Mouse (Mus musculus) limb, embryonic 10.5 days (tissue): Measurements from ENCODE around the gene Trcg1. TPM values are rescaled to one million over a fixed set of nuclear protein-coding genes. Genes with fewer than 3 reads are reported as not detected.
A peak's percentile ranks its signal among the peaks of the same experiment; 100 is the strongest.

ENCODE experiments used
- DNase-seq: peaks from one replicate; pipeline ENCODE4 v3.0.0-alpha.2; 2017; ENCODE audit warnings: low spot score
- H3K27ac ChIP-seq: fragments of 300-500 bp; sonication (generic); 2 replicates; pipeline ENCODE4 v1.5.1; 2016; ENCODE audit warnings: mild to moderate bottlenecking
- H3K27me3 ChIP-seq: fragments of 300-500 bp; sonication (generic); 2 replicates; pipeline ENCODE4 v1.6.1; 2016; ENCODE audit warnings: low read depth, mild to moderate bottlenecking; ENCODE audit not compliant: poor library complexity, severe bottlenecking
- H3K36me3 ChIP-seq: fragments of 300-500 bp; sonication (generic); 2 replicates; pipeline ENCODE4 v1.6.1; 2016; ENCODE audit warnings: mild to moderate bottlenecking, moderate library complexity
- H3K4me1 ChIP-seq: fragments of 300-500 bp; sonication (generic); 2 replicates; pipeline ENCODE4 v1.6.1; 2016
- H3K4me3 ChIP-seq: fragments of 300-500 bp; sonication (generic); 2 replicates; pipeline ENCODE4 v1.5.1; 2016; ENCODE audit warnings: mild to moderate bottlenecking, moderate library complexity
- H3K9me3 ChIP-seq: fragments of 300-500 bp; sonication (generic); replicated peaks from 2 replicates; pipeline ENCODE4 v1.6.1; 2016; ENCODE audit warnings: mild to moderate bottlenecking
- WGBS: fragments of 180-500 bp; shearing (Covaris S2); methylation state at CpG from one replicate; pipeline ENCODE4 v1.1.7; 2016; 5-methylcytosine and 5-hydroxymethylcytosine counted together
- polyA plus RNA-seq: library from polyadenylated mRNA; unstranded; fragments of >200 nt; fragmentation: Nextera tagmentation; extraction: Ambion mirVana; gene quantifications from 2 replicates; pipeline ENCODE4 v1.2.1, GENCODE M21; 2016

The Trcg1 gene
- polyA plus RNA-seq, 1 experiment from 2014 or later = not detected

GRCm38 (mm10) chr9:57257627-57258026, 21.3 kb downstream of the Trcg1 start:
- no peak for DNase-seq
- Histone ChIP-seq H3K4me3 (no peak overlapping the region), H3K9me3 (no peaks in the 10 kb centered on the region), H3K27ac (no peak overlapping the region), H3K36me3 (peaks cover 65% of the 10 kb centered on the region), H3K27me3 (no peaks in the 10 kb centered on the region; the same call in 1 of the 2 replicates), H3K4me1 (peaks cover 30% of the 10 kb centered on the region)
- WGBS = 93% methylated on average over 9 of the region's 9 CpGs

- H3K9me3 ChIP-seq = no peaks in the 10 kb centered on the region
- no peak overlapping the region for H3K4me3 ChIP-seq
- no peak overlapping the region for H3K27ac ChIP-seq
- DNase-seq = peak; percentile 92
- peaks cover 44% of the 10 kb centered on the region for H3K36me3 ChIP-seq
- peaks cover 36% of the 10 kb centered on the region for H3K4me1 ChIP-seq
- 4% methylated on average over 3 of the region's 3 CpGs for WGBS
- H3K27me3 ChIP-seq = peaks cover 18% of the 10 kb centered on the region
Observed at GRCm38 (mm10) chr9:57259736-57260135, 23.4 kb downstream of the Trcg1 start.

- Histone ChIP-seq H3K27me3 (peaks cover 30% of the 10 kb centered on the region), H3K4me3 (peak overlapping the region; percentile 94), H3K27ac (peak overlapping the region; percentile 93; the same call in 1 of the 2 replicates), H3K36me3 (peaks cover 32% of the 10 kb centered on the region), H3K4me1 (peaks cover 49% of the 10 kb centered on the region), H3K9me3 (no peaks in the 10 kb centered on the region)
- WGBS = 11% methylated on average over 12 of the region's 12 CpGs
- no peak for DNase-seq
Observed at GRCm38 (mm10) chr9:57260940-57261339, 24.6 kb downstream of the Trcg1 start.

- Histone ChIP-seq H3K36me3 (peaks cover 27% of the 10 kb centered on the region), H3K4me1 (peaks cover 54% of the 10 kb centered on the region), H3K27ac (peak overlapping the region; percentile 93), H3K27me3 (peaks cover 36% of the 10 kb centered on the region), H3K4me3 (peak overlapping the region; percentile 94), H3K9me3 (no peaks in the 10 kb centered on the region)
- WGBS = under 1% methylated on average over 26 of the region's 26 CpGs
- DNase-seq = peak; percentile 63
Observed at GRCm38 (mm10) chr9:57261516-57261912, 25.2 kb downstream of the Trcg1 start.

- DNase-seq = peak; percentile 87
- H3K36me3 ChIP-seq = peaks cover 20% of the 10 kb centered on the region
- H3K4me3 ChIP-seq = peak within 1 kb of the TSS; percentile 94
- peaks cover 42% of the 10 kb centered on the region for H3K27me3 ChIP-seq
- H3K27ac ChIP-seq = peak within 1 kb of the TSS; percentile 93
- H3K4me1 ChIP-seq = peaks cover 61% of the 10 kb centered on the region
- no peaks in the 10 kb centered on the region for H3K9me3 ChIP-seq
- under 1% methylated on average over 87 of the region's 87 CpGs for WGBS
Observed at GRCm38 (mm10) chr9:57261913-57262794, 25.8 kb downstream of the Trcg1 start, which contains the start of gene 1700017B05Rik. 1700017B05Rik (minus strand) TSS chr9:57262612.

- Histone ChIP-seq H3K4me3 (peak overlapping the region; percentile 94), H3K9me3 (no peaks in the 10 kb centered on the region), H3K36me3 (peaks cover 11% of the 10 kb centered on the region), H3K27me3 (peaks cover 47% of the 10 kb centered on the region), H3K4me1 (peaks cover 70% of the 10 kb centered on the region), H3K27ac (peak overlapping the region; percentile 93)
- 52% methylated on average over 13 of the region's 13 CpGs for WGBS
- DNase-seq = no peak
Observed at GRCm38 (mm10) chr9:57262795-57263684, 26.7 kb downstream of the Trcg1 start.

GRCm38 (mm10) chr9:57265125-57265524, 28.8 kb downstream of the Trcg1 start:
- H3K4me1 ChIP-seq = peaks cover 85% of the 10 kb centered on the region

GRCm38 (mm10) chr9:57267421-57267820, 31.1 kb downstream of the Trcg1 start:
- Histone ChIP-seq H3K4me1 (peaks cover 85% of the 10 kb centered on the region), H3K9me3 (no peaks in the 10 kb centered on the region), H3K4me3 (no peak overlapping the region), H3K27me3 (peaks cover 60% of the 10 kb centered on the region), H3K27ac (peak overlapping the region; percentile 59), H3K36me3 (no peaks in the 10 kb centered on the region)
- no peak for DNase-seq
- WGBS = 16% methylated on average over 5 of the region's 5 CpGs

More at GRCm38 (mm10) chr9:57265125-57265524, 28.8 kb downstream of the Trcg1 start:
- Histone ChIP-seq H3K9me3 (no peaks in the 10 kb centered on the region), H3K36me3 (0 out of 2 replicates have a peak, but pooled peaks cover 2% of the 10 kb centered on the region), H3K27ac (no peak overlapping the region; the same call in 1 of the 2 replicates), H3K4me3 (no peak overlapping the region), H3K27me3 (peaks cover 54% of the 10 kb centered on the region)
- DNase-seq = no peak
- 34% methylated on average over 5 of the region's 5 CpGs for WGBS

GRCm38 (mm10) chr9:57268078-57268477, 31.7 kb downstream of the Trcg1 start:
- DNase-seq = no peak
- Histone ChIP-seq H3K27me3 (peaks cover 65% of the 10 kb centered on the region), H3K27ac (no peak overlapping the region), H3K4me3 (no peak overlapping the region), H3K36me3 (no peaks in the 10 kb centered on the region), H3K9me3 (no peaks in the 10 kb centered on the region), H3K4me1 (peaks cover 88% of the 10 kb centered on the region)
- WGBS = 18% methylated on average over 10 of the region's 10 CpGs

GRCm38 (mm10) chr9:57268575-57268974, 32.2 kb downstream of the Trcg1 start:
- Histone ChIP-seq H3K9me3 (no peaks in the 10 kb centered on the region), H3K4me1 (peaks cover 88% of the 10 kb centered on the region), H3K27me3 (peaks cover 65% of the 10 kb centered on the region), H3K36me3 (no peaks in the 10 kb centered on the region), H3K4me3 (no peak overlapping the region), H3K27ac (no peak overlapping the region)
- DNase-seq = no peak
- WGBS = 2% methylated on average over 3 of the region's 3 CpGs

- H3K27me3 ChIP-seq = peaks cover 61% of the 10 kb centered on the region
- no peaks in the 10 kb centered on the region for H3K36me3 ChIP-seq
- DNase-seq = no peak
- H3K27ac ChIP-seq = no peak overlapping the region
- H3K9me3 ChIP-seq = no peaks in the 10 kb centered on the region
- H3K4me3 ChIP-seq = no peak overlapping the region
- WGBS = 14% methylated on average over 1 of the region's 1 CpGs
- peaks cover 94% of the 10 kb centered on the region for H3K4me1 ChIP-seq
Observed at GRCm38 (mm10) chr9:57269384-57269783, 33.0 kb downstream of the Trcg1 start.

- 1% methylated on average over 8 of the region's 8 CpGs for WGBS
- H3K27me3 ChIP-seq = peaks cover 53% of the 10 kb centered on the region
- H3K27ac ChIP-seq = no peak overlapping the region
- no peaks in the 10 kb centered on the region for H3K36me3 ChIP-seq
- H3K4me3 ChIP-seq = 0 out of 2 replicates have a peak overlapping the region, but pooled peaks have one; percentile 11
- peak; percentile 50 for DNase-seq
- no peaks in the 10 kb centered on the region for H3K9me3 ChIP-seq
- peaks cover 85% of the 10 kb centered on the region for H3K4me1 ChIP-seq
Observed at GRCm38 (mm10) chr9:57270399-57270798, 34.0 kb downstream of the Trcg1 start.
